Mouse (Mus musculus): ENCODE results near the gene Ngfr. TPM values are rescaled to one million over a fixed set of nuclear protein-coding genes. Genes with fewer than 3 reads are reported as not detected.

Gene Ngfr
- polyA plus RNA-seq, 1 experiment = 0.02 TPM

DNA sequence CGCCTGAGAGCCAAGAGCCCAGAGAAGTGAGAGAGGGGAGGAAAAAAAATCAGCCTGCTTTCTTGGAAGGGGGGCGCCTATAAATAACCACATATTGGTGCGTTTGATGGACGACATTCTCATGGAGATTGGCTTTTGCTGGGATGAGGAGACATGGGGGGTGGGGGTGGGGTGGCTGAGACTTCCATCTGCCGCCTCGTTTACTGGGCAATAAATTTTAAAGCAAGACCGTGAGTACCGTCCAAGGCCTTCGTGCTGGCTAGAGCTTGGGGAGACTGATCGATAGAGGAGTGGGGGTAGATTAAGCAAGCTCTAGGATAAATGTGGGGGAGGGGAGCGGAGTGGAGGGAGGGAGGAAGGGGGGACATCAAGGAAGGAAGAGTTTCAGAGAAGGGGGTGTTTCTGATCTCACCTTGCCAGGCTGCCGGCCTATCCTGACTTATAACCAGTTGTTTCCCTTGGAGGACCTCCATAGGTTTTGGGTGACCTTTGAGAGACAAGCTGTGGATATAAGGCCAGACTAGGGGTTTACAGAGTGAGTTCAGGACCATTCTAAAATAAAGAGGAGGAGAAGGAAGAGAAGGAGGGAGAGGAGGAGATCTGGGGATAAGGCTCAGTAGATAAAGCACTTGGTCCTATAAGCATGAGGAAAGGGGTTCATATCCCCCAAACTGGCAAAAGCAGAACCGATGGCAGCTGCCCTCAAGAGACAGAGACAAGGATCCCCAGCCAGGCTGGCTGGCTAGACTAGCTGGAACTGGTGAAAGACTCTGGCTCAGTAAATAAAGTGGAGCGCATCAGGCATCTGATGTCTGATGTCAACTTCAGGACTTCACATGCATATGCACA, 10.9 kb upstream of the Ngfr start:
- Histone ChIP-seq H3K4me3 (ENCODE audit: insufficient read depth, poor library complexity, severe bottlenecking) (no peak overlapping the region), H3K79me3 (ENCODE audit: low read depth) (no peaks in the 10 kb centered on the region), H3K79me2 (ENCODE audit: control insufficient read depth, insufficient read depth) (no peaks in the 10 kb centered on the region), H3K27me3 (ENCODE audit: control insufficient read depth, insufficient read depth, insufficient read length) (peaks cover 67% of the 10 kb centered on the region), H3K36me3 (ENCODE audit: control insufficient read depth, insufficient read depth) (no peaks in the 10 kb centered on the region), H3ac (ENCODE audit: control insufficient read depth, insufficient read length, low read depth) (no peak overlapping the region)
- no peak for TF ChIP-seq MYOD1 (IDR thresholded peaks at IDR 0.05; ENCODE audit: control insufficient read depth, insufficient read length, low read depth)
- no peak for TF ChIP-seq CEBPB (IDR thresholded peaks at IDR 0.05; ENCODE audit: low read depth)

GRCm38 (mm10) chr11:95597741-95598140, 10.2 kb upstream of the Ngfr start:
- Histone ChIP-seq H3K79me3 (ENCODE audit: low read depth) (no peaks in the 10 kb centered on the region), H3K79me2 (ENCODE audit: control insufficient read depth, insufficient read depth) (no peaks in the 10 kb centered on the region), H3K36me3 (ENCODE audit: control insufficient read depth, insufficient read depth) (no peaks in the 10 kb centered on the region), H3ac (ENCODE audit: control insufficient read depth, insufficient read length, low read depth) (no peak overlapping the region), H3K4me3 (ENCODE audit: insufficient read depth, poor library complexity, severe bottlenecking) (no peak overlapping the region), H3K27me3 (ENCODE audit: control insufficient read depth, insufficient read depth, insufficient read length) (peaks cover 72% of the 10 kb centered on the region)
- TF ChIP-seq MYOG (IDR thresholded peaks at IDR 0.05; ENCODE audit: control insufficient read depth, extremely low read depth, insufficient read length) (no peak), FOSL1 (IDR thresholded peaks at IDR 0.05; ENCODE audit: insufficient read depth, low read length, poor library complexity, severe bottlenecking) (no peak), MAX (IDR thresholded peaks at IDR 0.05) (no peak), MYOD1 (IDR thresholded peaks at IDR 0.05; ENCODE audit: control insufficient read depth, insufficient read length, low read depth) (no peak), CTCF (IDR thresholded peaks at IDR 0.05; ENCODE audit: control insufficient read depth, insufficient read depth, insufficient read length) (no peak), CEBPB (IDR thresholded peaks at IDR 0.05; ENCODE audit: low read depth) (no peak), USF1 (IDR thresholded peaks at IDR 0.05; ENCODE audit: low read depth) (no peak)

DNA sequence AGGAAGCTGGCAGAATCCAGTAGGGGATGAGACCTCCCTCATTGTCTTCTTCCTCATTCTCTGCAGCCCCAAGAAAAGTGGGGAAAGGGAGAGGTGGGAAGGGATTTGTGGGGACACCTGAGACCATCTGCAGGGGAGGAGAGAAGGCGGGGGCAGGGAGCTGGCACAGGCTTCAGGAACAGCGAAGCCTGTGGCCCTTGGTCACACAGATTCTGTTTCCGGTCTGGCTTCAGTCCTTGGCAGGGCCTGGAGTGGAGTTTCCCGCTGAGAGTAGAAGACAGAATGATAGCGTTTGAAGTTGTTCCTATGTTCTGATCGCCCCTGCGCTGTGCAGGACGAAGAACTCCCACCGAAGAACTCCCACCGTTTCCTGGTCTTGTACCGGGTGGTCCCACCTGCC, 9.2 kb upstream of the Ngfr start:
- Histone ChIP-seq H3K36me3 (ENCODE audit: control insufficient read depth, insufficient read depth) (no peaks in the 10 kb centered on the region), H3K27me3 (ENCODE audit: control insufficient read depth, insufficient read depth, insufficient read length) (peaks cover 82% of the 10 kb centered on the region), H3ac (ENCODE audit: control insufficient read depth, insufficient read length, low read depth) (no peak overlapping the region), H3K4me3 (ENCODE audit: insufficient read depth, poor library complexity, severe bottlenecking) (no peak overlapping the region), H3K79me2 (ENCODE audit: control insufficient read depth, insufficient read depth) (no peaks in the 10 kb centered on the region), H3K79me3 (ENCODE audit: low read depth) (no peaks in the 10 kb centered on the region)
- TF ChIP-seq MYOG (IDR thresholded peaks at IDR 0.05; ENCODE audit: control insufficient read depth, extremely low read depth, insufficient read length) (no peak), CTCF (IDR thresholded peaks at IDR 0.05; ENCODE audit: control insufficient read depth, insufficient read depth, insufficient read length) (no peak), MAX (IDR thresholded peaks at IDR 0.05) (no peak), MYOD1 (IDR thresholded peaks at IDR 0.05; ENCODE audit: control insufficient read depth, insufficient read length, low read depth) (no peak), FOSL1 (IDR thresholded peaks at IDR 0.05; ENCODE audit: insufficient read depth, low read length, poor library complexity, severe bottlenecking) (no peak), USF1 (IDR thresholded peaks at IDR 0.05; ENCODE audit: low read depth) (no peak), CEBPB (IDR thresholded peaks at IDR 0.05; ENCODE audit: low read depth) (no peak)

DNA sequence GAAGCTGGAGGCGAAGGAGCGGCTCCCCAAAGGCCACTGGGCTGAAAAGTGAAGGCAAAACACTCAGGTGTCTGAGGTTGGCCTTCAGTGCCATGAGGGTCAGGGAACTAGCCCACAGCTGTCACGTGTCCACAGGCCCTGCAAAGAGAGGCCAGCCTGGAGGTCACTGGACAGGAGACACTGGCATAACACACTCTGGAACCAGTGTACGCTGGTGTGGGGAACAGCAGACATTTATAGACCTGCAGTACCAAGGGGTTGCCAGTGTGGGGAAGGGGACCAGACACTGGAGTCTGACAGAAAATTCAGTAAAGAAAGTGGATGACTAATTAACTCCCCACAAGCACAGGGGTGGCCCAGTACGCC, 8.6 kb upstream of the Ngfr start:
- Histone ChIP-seq H3K79me2 (ENCODE audit: control insufficient read depth, insufficient read depth) (no peaks in the 10 kb centered on the region), H3K79me3 (ENCODE audit: low read depth) (no peaks in the 10 kb centered on the region), H3ac (ENCODE audit: control insufficient read depth, insufficient read length, low read depth) (no peak overlapping the region), H3K27me3 (ENCODE audit: control insufficient read depth, insufficient read depth, insufficient read length) (peaks cover 86% of the 10 kb centered on the region), H3K4me3 (ENCODE audit: insufficient read depth, poor library complexity, severe bottlenecking) (no peak overlapping the region), H3K36me3 (ENCODE audit: control insufficient read depth, insufficient read depth) (no peaks in the 10 kb centered on the region)
- TF ChIP-seq MYOD1 (IDR thresholded peaks at IDR 0.05; ENCODE audit: control insufficient read depth, insufficient read length, low read depth) = no peak

GRCm38 (mm10) chr11:95595438-95596149, 8.1 kb upstream of the Ngfr start:
- TF ChIP-seq USF1 (IDR thresholded peaks at IDR 0.05; ENCODE audit: low read depth) = no peak
- no peak for TF ChIP-seq MYOD1 (IDR thresholded peaks at IDR 0.05; ENCODE audit: control insufficient read depth, insufficient read length, low read depth)
- no peak for TF ChIP-seq FOSL1 (IDR thresholded peaks at IDR 0.05; ENCODE audit: insufficient read depth, low read length, poor library complexity, severe bottlenecking)
- no peak for TF ChIP-seq MAX (IDR thresholded peaks at IDR 0.05)
- no peak for TF ChIP-seq MYOG (IDR thresholded peaks at IDR 0.05; ENCODE audit: control insufficient read depth, extremely low read depth, insufficient read length)
- no peak for TF ChIP-seq CTCF (IDR thresholded peaks at IDR 0.05; ENCODE audit: control insufficient read depth, insufficient read depth, insufficient read length)
- TF ChIP-seq CEBPB (IDR thresholded peaks at IDR 0.05; ENCODE audit: low read depth) = no peak
- H3K27me3 ChIP-seq (ENCODE audit: control insufficient read depth, insufficient read depth, insufficient read length) = peaks cover 84% of the 10 kb centered on the region
- H3K79me3 ChIP-seq (ENCODE audit: low read depth) = no peaks in the 10 kb centered on the region

More at GRCm38 (mm10) chr11:95595438-95596149, 8.1 kb upstream of the Ngfr start:
- Histone ChIP-seq H3K36me3 (ENCODE audit: control insufficient read depth, insufficient read depth) (no peaks in the 10 kb centered on the region), H3K79me2 (ENCODE audit: control insufficient read depth, insufficient read depth) (no peaks in the 10 kb centered on the region), H3K4me3 (ENCODE audit: insufficient read depth, poor library complexity, severe bottlenecking) (no peak overlapping the region), H3ac (ENCODE audit: control insufficient read depth, insufficient read length, low read depth) (no peak overlapping the region)

Data from C2C12 (cell line).